ENCODE assay signal across 14 mouse cellular contexts in genomic region chr1:189755072-189755471, GRCm38 (mm10). TPM values are rescaled to one million over a fixed set of nuclear protein-coding genes. Genes with fewer than 3 reads are reported as not detected.
DNase-seq lines count a peak whose midpoint lies in the region; ATAC-seq and TF ChIP-seq lines count a peak whose summit lies in the region.
"Had no signal": no experiment of that assay in that cellular context is flagged by ENCODE, and none has a peak within 500 bp of the region (broad histone marks: within the 10 kb centered on the region; RNA-seq: fewer than 3 reads in every experiment).

No protein-coding gene starts in this region.

- 51% methylated on average over 8 of the region's 8 CpGs for WGBS in heart, embryonic 15.5 days
- 75% methylated on average over 8 of the region's 8 CpGs for WGBS in limb, embryonic 10.5 days

- ATAC-seq in heart, embryonic 15.5 days (replicated peaks; ENCODE audit: insufficient number of reproducible peaks, insufficient read depth, low FRiP score, low read depth), result no peak
- ATAC-seq: intestine, embryonic 15.5 days had no signal

- no peaks in the 10 kb centered on the region for H3K9me3 ChIP-seq in heart, embryonic 15.5 days (replicated peaks)
- H3K9me3 ChIP-seq in ES-Bruce4 (replicated peaks; ENCODE audit: control insufficient read depth, insufficient read depth, low read length, poor library complexity, severe bottlenecking), result no peaks in the 10 kb centered on the region
- H3K9me3 ChIP-seq in limb, embryonic 10.5 days (replicated peaks), result no peaks in the 10 kb centered on the region
- H3K9me3 ChIP-seq: intestine, embryonic 15.5 days had no signal

- no peak overlapping the region for H3K9ac ChIP-seq in heart, embryonic 15.5 days
- peak overlapping the region; percentile 55 for H3K9ac ChIP-seq in ES-Bruce4 (ENCODE audit: low read depth, poor library complexity, severe bottlenecking)
- H3K9ac ChIP-seq: intestine, embryonic 15.5 days had no signal

- no peak overlapping the region for H3K4me3 ChIP-seq in heart, embryonic 15.5 days
- no peak overlapping the region for H3K4me3 ChIP-seq in ES-Bruce4 (ENCODE audit: low read depth, low read length)
- H3K4me3 ChIP-seq in limb, embryonic 10.5 days, result no peak overlapping the region
- H3K4me3 ChIP-seq: erythroblast, embryonic 14.5 days; intestine, embryonic 15.5 days; left cerebral cortex, adult 2 months had no signal

- TF ChIP-seq CTCF in ES-Bruce4 (IDR thresholded peaks at IDR 0.05; ENCODE audit: low read depth, low read length), result no peak

- no peaks in the 10 kb centered on the region for H3K27me3 ChIP-seq in heart, embryonic 15.5 days
- H3K27me3 ChIP-seq in ES-Bruce4 (ENCODE audit: control insufficient read depth, insufficient read depth, low read length, poor library complexity, severe bottlenecking), result no peaks in the 10 kb centered on the region
- H3K27me3 ChIP-seq in limb, embryonic 10.5 days (ENCODE audit: low read depth, poor library complexity, severe bottlenecking), result no peaks in the 10 kb centered on the region
- H3K27me3 ChIP-seq: intestine, embryonic 15.5 days had no signal

- H3K4me1 ChIP-seq in heart, embryonic 15.5 days (replicated peaks), result peaks cover 45% of the 10 kb centered on the region
- peaks cover 3% of the 10 kb centered on the region for H3K4me1 ChIP-seq in ES-Bruce4 (ENCODE audit: control insufficient read depth, insufficient read depth, low read length)
- peaks cover 25% of the 10 kb centered on the region for H3K4me1 ChIP-seq in limb, embryonic 10.5 days

- peak; percentile 79 for TF ChIP-seq EP300 in ES-Bruce4 (IDR thresholded peaks at IDR 0.05; ENCODE audit: insufficient read depth, low read depth, low read length)

- H3K27ac ChIP-seq in heart, embryonic 15.5 days, result peak overlapping the region; percentile 37
- H3K27ac ChIP-seq in ES-Bruce4 (ENCODE audit: insufficient read depth, low read length), result peak overlapping the region; percentile 90
- H3K27ac ChIP-seq in limb, embryonic 10.5 days, result peak overlapping the region; percentile 12; the same call in 1 of the 2 replicates
- H3K27ac ChIP-seq: intestine, embryonic 15.5 days; left cerebral cortex, adult 2 months had no signal

- no peak for DNase-seq in heart, adult 9 months (ENCODE audit: low spot score in 2 of 2)
- peak; percentile 59 for DNase-seq in ZHBTc4 (ENCODE audit: low read depth, low spot score)
- DNase-seq in limb, embryonic 10.5 days (ENCODE audit: low spot score), result no peak
- DNase-seq in lung, adult 18-20 months, result no peak
- no peak for DNase-seq in thymus, postnatal 36 days
- DNase-seq in cerebellum, postnatal 36 days, result no peak
- DNase-seq: heart, postnatal 10 days; kidney, postnatal 4 days; thymus, postnatal 14 days had no signal

- TF ChIP-seq POLR2A in ES-Bruce4 (IDR thresholded peaks at IDR 0.05; ENCODE audit: insufficient read depth, low read length), result no peak

- no peak overlapping the region for H3K4me2 ChIP-seq in heart, embryonic 15.5 days
- H3K4me2 ChIP-seq: intestine, embryonic 15.5 days had no signal

- no peaks in the 10 kb centered on the region for H3K36me3 ChIP-seq in heart, embryonic 15.5 days
- no peaks in the 10 kb centered on the region for H3K36me3 ChIP-seq in ES-Bruce4 (ENCODE audit: control insufficient read depth, insufficient read depth, low read length, poor library complexity, severe bottlenecking)
- 0 out of 2 replicates have a peak, but pooled peaks cover 5% of the 10 kb centered on the region for H3K36me3 ChIP-seq in limb, embryonic 10.5 days
- H3K36me3 ChIP-seq: intestine, embryonic 15.5 days had no signal

RNA-seq across cellular contexts. Expression of gene Ptpn14, which starts 27.0 kb away (rescaled TPM):
- polyA plus RNA-seq in heart, embryonic 15.5 days (2015; fragmentation: Nextera tagmentation; extraction: Ambion mirVana), result 7.0 and 10.2 TPM in 2 replicates
- polyA plus RNA-seq in ES-Bruce4 (2011; ENCODE audit: insufficient read depth, insufficient read length, low read depth, missing spikeins), result 141 and 149 TPM in 2 replicates
- 5.4 and 6.3 TPM in 2 replicates for polyA plus RNA-seq in limb, embryonic 10.5 days (2016; fragmentation: Nextera tagmentation; extraction: Ambion mirVana)
- polyA plus RNA-seq: erythroblast, embryonic 14.5 days had no signal

Comparison
In these comparisons a context has a peak if more than half of its experiments do, and no peak if none do; other contexts are left out.
1. H3K27ac ChIP-seq: peak in every context shown above with its lines; median percentile 90 in ES-Bruce4; 37 in heart, embryonic 15.5 days; 12 in limb, embryonic 10.5 days.
2. RNA of gene Ptpn14, which starts 27.0 kb away (polyA plus RNA-seq): 141 to 149 TPM in ES-Bruce4; 7.0 to 10.2 TPM in heart, embryonic 15.5 days and 5.4 to 6.3 TPM in limb, embryonic 10.5 days; every median in the first group is over 10 times any median in the second.